Mouse (Mus musculus) neural tube, embryonic 10.5 days (tissue): ENCODE measurements at regions not wholly inside any gene's neighbourhood (a gene's known extent, or its start where the extent isn't known, plus 50 kb on each side); places are given as distances from the start of the nearest gene placed in this dataset.
"Not testable (repeated sequence)": the region's sequence is repeated elsewhere in the genome, so short reads cannot be mapped to it uniquely, and the experiment has no call there.

Experiments used
- DNase-seq: peaks from one replicate; pipeline ENCODE4 v3.0.0-alpha.2; 2017; ENCODE audit warnings: low spot score; ENCODE audit errors: extremely low spot score

DNA sequence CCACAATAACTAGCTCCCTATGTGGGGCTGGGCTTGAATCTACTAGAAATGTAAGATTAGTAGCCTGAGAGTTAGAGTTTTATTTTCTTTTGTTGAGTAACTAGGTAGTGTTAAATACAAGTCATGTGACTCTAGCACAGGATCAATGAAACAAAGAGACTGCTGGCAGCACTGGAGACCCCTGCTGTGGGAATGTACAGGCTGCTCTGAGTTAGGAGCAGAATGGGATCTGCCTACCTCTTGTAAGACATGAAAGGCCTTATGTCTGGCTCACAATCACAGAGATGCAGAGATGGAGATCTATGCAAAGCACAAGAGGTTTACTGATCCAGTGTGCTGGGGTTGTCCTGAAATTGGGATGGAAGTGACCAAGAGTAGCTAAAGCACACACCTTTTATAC lies 193.9 kb upstream of the Kcnmb2 start:
- not testable (repeated sequence) for DNase-seq

GRCm38 (mm10) chr3:31741289-31741688 lies 161.0 kb upstream of the Kcnmb2 start:
- no peak for DNase-seq

DNA sequence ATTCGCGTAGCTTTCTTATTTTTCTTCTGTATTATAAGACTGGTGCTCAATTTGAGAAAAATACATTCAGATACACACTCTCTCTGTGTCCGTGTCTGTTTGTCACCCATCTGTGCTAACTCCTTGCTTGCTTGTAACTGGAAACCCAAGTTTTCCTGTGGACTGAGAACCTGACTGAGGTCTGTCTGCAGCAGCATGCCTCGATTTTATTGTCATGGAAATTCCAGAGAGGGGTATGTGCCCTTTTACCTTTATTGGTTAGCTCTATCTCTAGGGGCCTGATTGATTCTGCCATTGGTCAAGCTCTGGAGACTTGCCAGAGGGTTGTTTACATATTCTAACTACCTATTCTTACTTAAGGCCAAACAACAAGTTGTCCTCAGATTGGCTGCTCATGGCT lies 146.4 kb upstream of the Kcnmb2 start:
- DNase-seq = no peak

GRCm38 (mm10) chr3:31769193-31769592 lies 133.1 kb upstream of the Kcnmb2 start:
- no peak for DNase-seq

- DNase-seq = peak; percentile 18
Measured at GRCm38 (mm10) chr3:31790342-31790970, 111.9 kb upstream of the Kcnmb2 start.

DNA sequence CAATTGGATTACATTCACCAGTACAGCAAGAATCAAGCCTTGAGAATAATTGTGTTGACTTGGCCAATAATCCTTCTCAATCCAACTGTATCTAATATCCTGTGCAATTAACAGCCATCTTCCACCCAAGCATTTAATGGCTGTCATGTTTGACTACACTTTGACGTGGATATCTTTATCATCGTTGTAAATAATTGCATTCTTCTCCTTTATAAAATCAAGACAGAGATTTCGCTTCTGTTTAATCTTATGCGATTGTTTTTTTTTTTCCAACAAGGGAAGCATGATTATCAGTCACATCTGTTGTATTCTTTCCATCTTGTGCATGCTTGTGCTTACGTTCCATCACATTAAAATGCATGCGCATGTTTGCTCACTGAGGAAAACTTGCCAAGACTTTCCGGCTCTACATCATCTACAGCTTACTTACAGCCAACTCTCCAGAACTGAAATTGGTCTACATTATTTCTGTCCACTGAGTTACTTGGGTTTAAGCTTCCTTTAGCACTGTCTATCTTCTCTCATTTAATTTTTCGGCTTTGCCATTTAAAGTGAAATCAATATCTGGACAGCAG lies 108.8 kb upstream of the Kcnmb2 start:
- DNase-seq = no peak

DNA sequence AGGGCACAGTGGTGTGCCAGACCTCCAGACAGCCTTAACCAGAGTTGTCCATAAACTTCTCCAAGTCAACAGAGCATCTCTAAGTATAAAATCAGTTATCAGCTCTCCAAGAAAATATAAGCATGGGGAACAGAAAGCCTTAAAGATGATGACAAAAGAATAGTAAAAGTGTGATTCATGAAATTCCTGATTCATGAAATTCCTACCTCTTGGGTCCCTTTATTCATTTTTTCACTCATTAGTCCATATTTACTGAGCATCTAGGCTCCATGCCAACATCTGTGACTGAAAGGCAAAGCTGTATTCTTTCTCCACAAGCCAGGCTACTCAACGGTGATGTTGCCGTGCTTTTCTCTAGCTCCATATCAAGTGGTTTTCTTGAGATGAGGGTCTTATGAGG lies 105.7 kb upstream of the Kcnmb2 start:
- DNase-seq = no peak

DNA sequence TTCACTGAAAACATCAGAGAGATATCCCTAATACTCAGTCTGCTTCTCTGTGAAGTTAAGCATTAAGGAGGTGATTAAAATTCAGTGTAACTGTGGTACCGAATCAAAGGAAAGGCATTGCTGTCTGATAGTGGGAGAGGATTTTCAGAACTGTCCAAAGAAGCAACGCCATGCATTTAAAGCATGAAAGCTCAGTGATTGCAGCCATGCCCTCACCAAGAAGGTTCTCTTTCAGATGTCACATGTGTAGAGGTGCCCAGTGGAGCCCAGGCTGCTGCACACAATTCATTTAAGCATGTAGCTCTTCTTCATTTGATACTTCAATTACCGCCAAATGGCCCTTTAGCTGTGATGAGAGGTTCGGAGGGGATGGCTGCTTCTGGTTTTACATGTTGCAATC lies 103.1 kb upstream of the Kcnmb2 start:
- DNase-seq = no peak

DNA sequence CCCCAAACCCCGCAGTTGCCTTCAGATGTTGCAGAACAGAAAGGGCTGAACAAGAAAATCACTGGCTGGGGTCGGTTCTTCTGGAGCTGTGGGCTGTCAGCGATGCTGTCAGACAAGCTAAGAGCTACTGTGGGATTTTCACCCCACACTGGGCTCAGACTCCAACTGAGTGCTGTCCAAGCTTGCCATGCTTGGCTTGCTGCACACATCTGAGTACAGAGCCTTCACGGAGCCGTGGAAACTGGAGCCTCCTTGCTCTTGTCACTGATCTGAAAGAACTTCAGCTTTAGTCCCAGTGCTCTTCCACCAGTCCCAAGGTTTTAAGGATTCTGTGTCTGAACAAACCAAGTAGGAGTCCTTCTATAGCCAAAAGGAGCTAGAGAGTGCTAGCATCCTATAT lies 98.3 kb upstream of the Kcnmb2 start:
- no peak for DNase-seq

- DNase-seq = peak; percentile 14
Measured at GRCm38 (mm10) chr3:31807741-31808140, 94.6 kb upstream of the Kcnmb2 start.

DNA sequence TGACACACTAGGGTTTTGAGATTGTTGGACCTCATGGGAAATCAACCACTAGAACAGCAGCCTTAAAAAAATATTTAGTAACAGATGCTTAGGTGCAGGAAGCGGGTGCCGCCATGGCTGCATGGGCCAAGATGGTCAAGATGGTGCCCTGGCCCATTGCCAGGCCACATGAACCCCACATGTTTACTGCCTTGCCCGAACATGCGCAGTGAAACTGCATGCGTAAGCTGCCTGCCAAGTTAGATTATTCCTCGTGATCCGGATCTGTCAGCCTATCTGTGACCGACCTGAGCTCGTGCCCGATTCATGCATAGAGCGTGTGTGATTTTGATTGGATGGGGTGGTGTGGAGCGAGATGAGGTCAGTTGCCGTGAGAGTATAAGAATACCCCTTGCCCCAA lies 93.2 kb upstream of the Kcnmb2 start:
- not testable (repeated sequence) for DNase-seq

DNA sequence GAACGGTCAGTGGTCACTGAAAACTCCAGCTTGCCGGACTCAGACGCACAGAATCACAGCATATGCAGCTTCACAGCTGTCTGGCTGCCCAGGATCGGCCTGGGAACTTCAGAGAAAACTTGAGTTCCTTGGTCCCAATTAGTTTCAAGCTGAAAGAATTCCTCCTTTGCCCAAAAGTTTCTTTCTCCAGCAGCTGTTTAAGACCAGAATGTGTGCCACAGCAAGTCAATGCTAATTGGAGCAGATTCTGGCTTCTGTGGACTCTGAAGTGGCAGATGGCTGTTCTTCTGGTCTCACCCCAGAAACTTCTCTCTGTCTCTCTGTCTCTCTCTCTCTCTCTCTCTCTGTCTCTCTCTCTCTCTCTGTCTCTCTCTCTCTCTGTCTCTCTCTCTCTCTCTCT lies 91.1 kb upstream of the Kcnmb2 start:
- DNase-seq = no peak

GRCm38 (mm10) chr3:31831913-31832312 lies 70.4 kb upstream of the Kcnmb2 start:
- DNase-seq = no peak

DNA sequence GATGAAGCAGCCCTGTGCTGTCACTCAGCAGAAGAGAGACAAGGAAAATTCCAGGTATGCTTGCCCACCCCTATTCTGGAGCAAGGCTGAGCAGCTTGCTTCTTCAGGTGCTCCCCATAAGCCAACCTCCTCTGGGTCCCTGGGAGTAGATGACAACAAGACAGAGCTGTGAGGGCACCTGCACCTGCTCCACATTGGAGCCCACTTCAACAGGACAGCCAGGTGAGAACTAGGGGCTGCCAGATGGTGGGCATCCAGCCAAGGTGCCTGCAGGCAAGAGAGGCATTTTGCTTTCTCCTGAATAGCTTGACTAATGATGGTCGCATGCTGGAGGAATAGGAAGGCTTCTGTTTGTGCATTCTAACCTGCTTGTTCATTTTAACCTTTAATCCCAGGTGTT lies 61.1 kb upstream of the Kcnmb2 start:
- no peak for DNase-seq

- no peak for DNase-seq
Measured at GRCm38 (mm10) chr3:31847087-31847486, 55.2 kb upstream of the Kcnmb2 start.
